Mouse (Mus musculus): Measurements from ENCODE around the gene Cbx3.

DNA sequence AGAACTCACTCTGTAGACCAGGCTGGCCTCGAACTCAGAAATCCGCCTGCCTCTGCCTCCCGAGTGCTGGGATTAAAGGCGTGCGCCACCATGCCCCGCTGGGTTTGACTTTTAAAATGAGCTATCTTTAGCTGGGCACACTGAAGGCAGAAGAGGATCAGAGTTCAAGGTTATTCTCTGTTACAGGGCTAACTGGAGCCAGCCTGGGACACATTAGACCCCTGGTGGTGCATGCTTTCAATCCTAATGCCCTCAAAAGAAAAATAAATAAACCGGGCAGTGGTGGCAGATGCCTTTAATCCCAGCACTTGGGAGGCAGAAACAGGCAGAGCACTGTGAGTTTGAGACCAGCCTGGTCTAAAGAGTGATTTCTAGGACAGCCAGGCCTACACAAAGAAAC is 44.7 kb downstream of the Cbx3 start:
- TF ChIP-seq CTCF (IDR thresholded peaks at IDR 0.05; ENCODE audit: low read depth) (no peak), EP300 (IDR thresholded peaks at IDR 0.05; ENCODE audit: low read depth) (no peak)
